Mouse (Mus musculus) limb, embryonic 13.5 days (tissue): Measurements from ENCODE around the gene Fabp6. TPM values are rescaled to one million over a fixed set of nuclear protein-coding genes. Genes with fewer than 3 reads are reported as not detected.

Experiments used
- ATAC-seq: fragments of 200-750 bp; cut with Nextera tagmentation; 2 replicates; pipeline ENCODE4 v1.8.0; 2017; ENCODE audit warnings: low read depth, moderate number of reproducible peaks, moderate TSS enrichment; ENCODE audit not compliant: low FRiP score
- H3K27ac ChIP-seq: fragments of 300-500 bp; sonication (generic); 2 replicates; pipeline ENCODE4 v1.5.1; 2015; ENCODE audit warnings: inconsistent platforms, mild to moderate bottlenecking, moderate library complexity
- H3K27me3 ChIP-seq: fragments of 300-500 bp; sonication (generic); 2 replicates; pipeline ENCODE4 v1.6.1; 2015; ENCODE audit warnings: mild to moderate bottlenecking, inconsistent platforms
- H3K36me3 ChIP-seq: fragments of 300-500 bp; sonication (generic); 2 replicates; pipeline ENCODE4 v1.6.1; 2015; ENCODE audit warnings: inconsistent platforms, mild to moderate bottlenecking, moderate library complexity
- H3K4me1 ChIP-seq: fragments of 300-500 bp; sonication (generic); 2 replicates; pipeline ENCODE4 v1.6.1; 2015; ENCODE audit warnings: inconsistent platforms
- H3K4me2 ChIP-seq: fragments of 300-500 bp; sonication (generic); replicated peaks from 2 replicates; pipeline ENCODE4 v1.6.1; 2015; ENCODE audit warnings: inconsistent platforms, mild to moderate bottlenecking, moderate library complexity
- H3K4me3 ChIP-seq: fragments of 300-500 bp; sonication (generic); 2 replicates; pipeline ENCODE4 v1.5.1; 2015; ENCODE audit warnings: moderate library complexity, mild to moderate bottlenecking, inconsistent platforms
- H3K9ac ChIP-seq: fragments of 300-500 bp; sonication (generic); 2 replicates; pipeline ENCODE4 v1.6.1; 2015; ENCODE audit warnings: mild to moderate bottlenecking, inconsistent platforms
- H3K9me3 ChIP-seq: fragments of 300-500 bp; sonication (generic); 2 replicates; pipeline ENCODE4 v1.6.1; 2016; ENCODE audit warnings: inconsistent platforms
- WGBS: fragments of 180-500 bp; shearing (Covaris S2); methylation state at CpG from one replicate; pipeline ENCODE4 v1.1.7; 2015; 5-methylcytosine and 5-hydroxymethylcytosine counted together
- polyA plus RNA-seq: library from polyadenylated mRNA; unstranded; fragments of >200 nt; fragmentation: Nextera tagmentation; extraction: Ambion mirVana; gene quantifications from 2 replicates; pipeline ENCODE4 v1.2.1, GENCODE M21; 2015

Gene Fabp6
- polyA plus RNA-seq, 1 experiment from 2014 or later = not detected

DNA sequence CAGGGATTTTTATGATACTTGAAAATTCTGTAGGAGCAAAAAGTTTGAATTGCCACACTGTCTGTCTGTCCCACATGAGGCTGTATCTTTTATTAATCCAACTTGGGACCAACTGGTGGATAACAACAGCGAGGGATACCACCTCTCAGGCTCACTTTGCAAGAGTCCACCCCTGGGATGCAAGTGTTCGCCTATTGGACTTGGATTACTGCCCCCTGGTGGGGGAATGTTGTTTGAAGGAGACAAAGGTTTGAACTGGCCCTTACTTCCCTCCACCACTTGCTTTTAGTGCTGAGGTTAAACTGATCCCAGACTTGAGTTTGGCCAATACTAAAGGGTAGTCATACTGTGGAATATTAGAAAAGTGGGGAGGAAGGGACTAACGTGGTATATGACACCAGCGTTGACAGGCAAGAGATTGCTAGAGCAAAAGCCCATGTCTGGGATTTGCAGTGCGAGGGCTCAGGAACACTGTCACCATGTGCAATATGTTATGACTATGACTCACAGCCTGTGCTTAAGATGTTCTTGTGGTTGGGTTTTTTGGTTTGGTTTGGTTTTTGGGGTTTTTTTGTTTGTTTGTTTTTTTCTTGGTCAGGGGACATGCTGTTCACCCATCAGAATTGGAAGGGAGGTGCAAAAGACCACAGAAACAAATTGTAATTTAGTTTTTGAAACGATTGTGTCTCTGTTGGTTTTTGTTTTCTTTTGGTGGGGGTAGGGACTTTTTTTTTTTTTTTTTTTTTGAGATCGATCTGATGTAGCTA lies 14.8 kb downstream of the Fabp6 start, which contains the start of gene 4933415A04Rik:
Gene 4933415A04Rik, plus strand, starts transcription at position 717 of the 767 bp plus-strand sequence.
- ATAC-seq = no peak
- Histone ChIP-seq H3K4me1 (no peaks in the 10 kb centered on the region), H3K36me3 (peaks cover 60% of the 10 kb centered on the region), H3K4me2 (no peak within 1 kb of the TSS), H3K27ac (no peak within 1 kb of the TSS), H3K4me3 (no peak within 1 kb of the TSS), H3K9me3 (no peaks in the 10 kb centered on the region), H3K9ac (no peak within 1 kb of the TSS), H3K27me3 (no peaks in the 10 kb centered on the region)
- WGBS = 79% methylated on average over 7 of the region's 7 CpGs

DNA sequence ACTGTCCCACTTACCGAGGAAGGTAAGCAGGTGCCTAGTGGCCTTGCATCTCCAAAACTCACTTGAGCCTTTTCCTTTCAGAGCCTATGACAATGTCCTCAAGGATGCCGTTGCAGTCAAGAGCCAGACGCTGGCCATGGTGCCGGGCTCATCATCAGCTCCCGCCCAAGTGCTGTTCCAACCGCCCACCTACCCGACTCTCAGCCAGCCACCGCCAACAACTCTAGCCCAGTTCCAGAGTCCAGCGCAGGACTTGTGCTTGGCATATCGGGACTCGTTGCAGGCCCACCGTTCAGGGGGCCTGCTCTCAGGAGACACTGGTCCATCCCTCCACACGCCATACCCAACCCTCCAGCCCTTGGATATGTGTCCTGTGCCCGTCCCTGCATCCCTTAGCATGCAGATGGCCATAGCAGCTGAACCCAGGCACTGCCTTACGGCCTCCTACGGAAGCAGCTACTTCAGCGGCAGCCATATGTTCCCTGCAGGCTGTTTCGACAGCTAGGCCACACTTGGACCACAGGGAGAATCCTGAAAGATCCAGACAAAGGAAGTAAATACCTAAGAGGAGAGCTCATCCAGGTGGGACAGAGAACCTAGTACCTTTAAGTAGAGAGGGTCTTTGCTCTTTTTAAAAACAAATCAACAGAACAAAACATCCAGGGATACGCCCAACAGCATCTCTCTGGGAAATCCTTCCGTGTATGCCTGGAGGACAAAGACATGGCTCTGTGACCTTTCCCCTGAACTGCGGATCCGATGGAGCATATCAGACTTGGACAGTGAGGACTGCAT lies 15.9 kb downstream of the Fabp6 start:
- ATAC-seq = no peak
- H3K9me3 ChIP-seq = no peaks in the 10 kb centered on the region
- no peak overlapping the region for H3K27ac ChIP-seq
- H3K36me3 ChIP-seq = peaks cover 69% of the 10 kb centered on the region
- no peaks in the 10 kb centered on the region for H3K4me1 ChIP-seq
- H3K4me2 ChIP-seq = no peak overlapping the region
- no peak overlapping the region for H3K4me3 ChIP-seq
- WGBS = 91% methylated on average over 22 of the region's 22 CpGs
- no peaks in the 10 kb centered on the region for H3K27me3 ChIP-seq
- H3K9ac ChIP-seq = no peak overlapping the region

DNA sequence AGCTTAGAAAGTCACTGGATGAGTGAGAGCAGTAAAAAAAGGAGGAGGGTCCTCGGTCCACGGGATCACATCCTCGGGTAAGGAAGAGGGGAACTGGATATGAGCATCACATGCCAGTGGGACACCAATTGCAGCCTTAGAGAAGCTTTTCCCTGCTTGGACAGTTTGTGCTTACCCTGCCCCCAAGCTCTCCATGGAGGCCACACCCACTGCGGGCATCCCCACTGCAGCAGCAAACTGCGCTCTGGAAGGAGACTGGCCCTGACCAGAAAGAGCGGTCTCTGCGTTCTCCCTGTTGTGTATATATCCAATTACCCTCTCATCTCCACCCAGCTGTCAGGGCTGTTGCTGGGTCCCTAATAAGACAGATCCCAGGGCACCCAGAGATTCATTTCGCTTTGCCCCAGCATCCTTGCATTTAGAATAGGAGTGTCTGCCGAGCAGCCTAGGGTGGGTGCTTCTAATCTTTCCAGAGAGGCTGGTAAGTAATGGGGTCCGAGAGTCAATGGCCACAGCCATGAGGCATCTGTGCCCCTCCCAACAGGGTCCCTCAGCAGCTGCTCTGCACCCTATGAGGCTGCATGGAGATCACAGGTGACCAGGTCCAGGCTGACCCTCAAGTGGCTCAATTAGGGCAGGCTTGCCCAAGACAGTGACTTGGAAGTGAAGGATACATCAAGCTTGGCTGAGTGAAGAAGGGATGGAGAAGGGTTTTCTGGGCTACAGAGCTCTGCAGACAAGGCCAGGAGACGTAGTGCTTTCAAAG lies 23.4 kb downstream of the Fabp6 start:
- Histone ChIP-seq H3K9me3 (no peaks in the 10 kb centered on the region), H3K4me1 (peaks cover 12% of the 10 kb centered on the region; the same call in 1 of the 2 replicates), H3K27me3 (no peaks in the 10 kb centered on the region), H3K4me2 (no peak overlapping the region), H3K4me3 (no peak overlapping the region), H3K9ac (no peak overlapping the region), H3K36me3 (peaks cover 36% of the 10 kb centered on the region), H3K27ac (no peak overlapping the region)
- WGBS = 60% methylated on average over 11 of the region's 11 CpGs
- ATAC-seq = no peak

DNA sequence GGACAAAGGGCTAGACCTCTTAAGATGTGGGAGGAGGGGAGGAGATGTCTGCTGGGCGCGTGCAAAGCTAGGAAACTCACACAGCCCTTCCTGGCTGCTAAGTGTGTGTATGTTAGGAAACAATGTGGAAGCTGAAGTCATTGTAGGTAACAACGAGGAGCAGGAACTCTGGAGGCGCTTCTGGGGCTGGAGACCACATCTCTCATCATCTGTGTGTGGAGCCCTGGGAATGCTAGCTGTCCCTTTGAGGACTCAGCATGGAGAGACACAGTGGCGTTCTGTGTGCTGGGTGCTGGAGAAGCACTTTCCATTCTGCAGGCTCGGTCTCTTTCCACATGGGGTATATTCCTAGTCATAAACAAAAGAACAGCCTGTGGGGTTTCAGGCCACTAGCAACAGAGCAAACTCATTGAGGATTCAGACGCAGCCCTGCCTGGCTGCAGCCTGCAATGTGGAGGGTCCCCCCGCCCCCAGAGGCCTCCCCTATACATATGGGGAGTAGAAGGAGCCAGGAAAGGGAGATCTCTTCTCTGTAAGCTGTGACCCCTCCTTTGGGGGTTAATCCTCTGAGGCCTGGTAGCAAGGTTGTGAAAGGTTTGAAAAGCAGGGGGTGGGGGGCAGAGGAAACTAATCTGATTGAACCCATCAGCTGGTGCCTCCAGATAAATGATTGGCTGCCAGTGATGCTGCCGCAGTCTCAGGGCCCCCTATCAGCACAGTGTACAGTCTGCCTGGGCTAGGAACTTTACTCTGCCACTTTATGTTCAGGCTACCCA lies 25.8 kb downstream of the Fabp6 start:
- ATAC-seq = 0 out of 2 replicates have a peak, but pooled peaks have one; percentile 48
- Histone ChIP-seq H3K27ac (peak overlapping the region; percentile 58; the same call in 1 of the 2 replicates), H3K9ac (peak overlapping the region; percentile 35; the same call in 1 of the 2 replicates), H3K4me3 (no peak overlapping the region), H3K36me3 (peaks cover 20% of the 10 kb centered on the region), H3K27me3 (no peaks in the 10 kb centered on the region), H3K9me3 (no peaks in the 10 kb centered on the region), H3K4me2 (0 out of 2 replicates have a peak overlapping the region, but pooled peaks have one; percentile 1), H3K4me1 (peaks cover 12% of the 10 kb centered on the region; the same call in 1 of the 2 replicates)
- 14% methylated on average over 9 of the region's 9 CpGs for WGBS

DNA sequence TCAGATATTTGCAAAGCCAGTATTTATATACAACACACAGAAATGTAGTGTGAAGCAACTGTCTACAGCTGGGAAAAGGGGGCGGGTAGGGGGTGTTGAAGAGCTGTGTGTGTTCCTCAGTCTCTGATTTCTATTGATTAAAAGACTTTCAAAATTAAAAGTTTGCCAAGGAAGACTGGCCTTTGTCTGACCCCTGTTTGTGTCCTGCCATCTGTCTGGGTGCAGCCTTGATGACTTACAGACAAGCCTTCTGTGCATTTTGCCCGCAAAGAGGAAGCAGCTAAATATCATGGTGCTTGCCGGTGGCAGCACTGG lies 26.3 kb downstream of the Fabp6 start:
- Histone ChIP-seq H3K4me2 (0 out of 2 replicates have a peak overlapping the region, but pooled peaks have one; percentile 1), H3K36me3 (peaks cover 16% of the 10 kb centered on the region), H3K4me1 (peaks cover 12% of the 10 kb centered on the region), H3K9me3 (no peaks in the 10 kb centered on the region), H3K9ac (no peak overlapping the region), H3K27me3 (no peaks in the 10 kb centered on the region), H3K4me3 (no peak overlapping the region), H3K27ac (0 out of 2 replicates have a peak overlapping the region, but pooled peaks have one; percentile 58)
- ATAC-seq = no peak
- 19% methylated on average over 3 of the region's 3 CpGs for WGBS

DNA sequence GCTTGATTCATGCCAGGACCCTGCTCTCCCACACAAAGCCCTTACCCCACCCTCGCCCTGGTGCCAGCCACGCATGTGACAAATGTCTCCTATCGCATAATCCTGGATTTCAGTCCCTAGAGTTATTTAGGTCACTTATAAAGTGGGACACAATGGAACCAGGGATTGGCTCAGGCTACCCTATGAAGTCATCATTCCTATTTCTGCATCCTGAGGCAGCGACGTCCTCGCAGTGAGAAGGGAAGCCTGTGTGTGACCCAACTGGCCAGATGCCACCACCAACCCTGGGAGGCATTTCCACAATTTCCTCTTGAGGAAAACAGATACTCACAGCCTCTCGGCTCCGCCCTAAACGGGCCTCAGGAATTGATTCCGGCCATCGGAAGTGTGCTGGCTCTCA lies 31.7 kb downstream of the Fabp6 start:
- no peaks in the 10 kb centered on the region for H3K27me3 ChIP-seq
- peaks cover 30% of the 10 kb centered on the region for H3K4me1 ChIP-seq
- ATAC-seq = no peak
- no peak overlapping the region for H3K4me2 ChIP-seq
- no peaks in the 10 kb centered on the region for H3K9me3 ChIP-seq
- WGBS = 75% methylated on average over 11 of the region's 11 CpGs
- H3K36me3 ChIP-seq = peaks cover 6% of the 10 kb centered on the region; the same call in 1 of the 2 replicates
- no peak overlapping the region for H3K4me3 ChIP-seq
- H3K27ac ChIP-seq = peak overlapping the region; percentile 52; the same call in 1 of the 2 replicates
- H3K9ac ChIP-seq = no peak overlapping the region

DNA sequence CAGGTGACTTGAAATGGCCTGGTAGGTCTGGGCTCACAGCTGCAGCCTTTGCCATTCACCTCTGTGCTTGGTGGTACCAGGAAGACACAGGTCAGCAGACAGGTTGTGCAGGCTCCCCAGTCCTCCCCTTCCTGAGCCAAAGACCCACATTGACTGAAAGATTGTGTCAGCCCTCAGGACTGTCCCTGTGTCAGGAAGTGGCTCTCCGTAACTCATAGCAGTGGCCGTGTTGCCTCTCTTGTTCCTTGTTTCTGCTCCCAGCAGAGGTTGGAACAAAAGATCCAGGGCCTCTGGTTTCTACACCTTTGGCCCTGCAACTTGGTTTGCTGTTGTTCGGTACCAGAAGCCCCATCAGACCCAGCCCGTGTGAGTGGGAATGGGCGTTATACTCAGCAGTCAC lies 32.2 kb downstream of the Fabp6 start:
- Histone ChIP-seq H3K4me2 (no peak overlapping the region), H3K9ac (no peak overlapping the region), H3K4me3 (no peak overlapping the region), H3K4me1 (peaks cover 30% of the 10 kb centered on the region), H3K9me3 (no peaks in the 10 kb centered on the region), H3K27ac (peak overlapping the region; percentile 52; the same call in 1 of the 2 replicates), H3K36me3 (peaks cover 6% of the 10 kb centered on the region; the same call in 1 of the 2 replicates), H3K27me3 (no peaks in the 10 kb centered on the region)
- ATAC-seq = no peak
- whole genome bisulfite sequencing = 78% methylated on average over 5 of the region's 5 CpGs

DNA sequence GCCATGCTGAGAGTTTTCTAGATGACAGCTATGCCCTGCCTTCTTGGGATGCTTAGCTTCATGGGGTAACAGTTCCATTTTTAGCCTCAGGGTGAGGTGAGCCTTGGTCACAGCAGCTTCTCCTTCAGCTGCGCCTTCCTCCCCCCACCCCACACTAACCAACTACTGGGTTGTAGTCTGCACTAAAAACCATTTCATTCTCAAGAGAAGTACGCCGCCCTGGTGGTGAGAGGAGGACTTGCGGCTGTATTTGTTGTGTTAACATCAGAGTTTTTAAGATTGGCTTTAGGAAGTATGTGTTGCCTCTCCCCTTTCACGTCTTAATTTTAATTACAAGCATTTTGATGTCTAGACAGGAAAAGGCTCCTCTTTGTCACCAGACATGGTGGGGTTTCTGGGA lies 33.1 kb downstream of the Fabp6 start:
- peaks cover 2% of the 10 kb centered on the region; the same call in 1 of the 2 replicates for H3K36me3 ChIP-seq
- no peak for ATAC-seq
- no peak overlapping the region for H3K9ac ChIP-seq
- no peak overlapping the region for H3K4me3 ChIP-seq
- 0 out of 2 replicates have a peak overlapping the region, but pooled peaks have one; percentile 10 for H3K27ac ChIP-seq
- H3K27me3 ChIP-seq = no peaks in the 10 kb centered on the region
- no peaks in the 10 kb centered on the region for H3K9me3 ChIP-seq
- H3K4me2 ChIP-seq = no peak overlapping the region
- H3K4me1 ChIP-seq = peaks cover 30% of the 10 kb centered on the region
- 66% methylated on average over 5 of the region's 5 CpGs for WGBS

DNA sequence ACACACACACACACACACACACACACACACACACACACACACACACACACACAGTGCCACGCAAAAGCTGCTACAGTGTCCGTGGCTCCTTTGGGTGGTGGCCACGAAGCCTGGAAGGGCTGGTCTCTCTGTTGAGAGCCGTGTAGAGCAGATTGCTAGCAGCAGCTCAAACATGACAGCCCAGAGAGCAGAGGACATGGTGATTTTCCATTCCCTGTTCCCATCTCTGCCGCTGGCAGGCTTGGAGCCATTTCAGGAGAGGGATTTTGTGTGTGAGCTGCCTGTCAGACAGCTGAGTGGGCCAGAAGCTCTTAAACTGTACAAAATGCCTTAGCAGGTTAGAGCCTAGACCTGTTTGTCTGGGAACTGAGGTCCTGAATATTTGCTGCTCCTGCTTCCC lies 34.6 kb downstream of the Fabp6 start:
- ATAC-seq = no peak; the same call in 1 of the 2 replicates
- no peak overlapping the region for H3K9ac ChIP-seq
- H3K27me3 ChIP-seq = no peaks in the 10 kb centered on the region
- peaks cover 6% of the 10 kb centered on the region; the same call in 1 of the 2 replicates for H3K36me3 ChIP-seq
- peak overlapping the region; percentile 39; the same call in 1 of the 2 replicates for H3K27ac ChIP-seq
- H3K4me1 ChIP-seq = peaks cover 30% of the 10 kb centered on the region
- H3K4me3 ChIP-seq = no peak overlapping the region
- 59% methylated on average over 5 of the region's 5 CpGs for WGBS
- no peaks in the 10 kb centered on the region for H3K9me3 ChIP-seq
- H3K4me2 ChIP-seq = no peak overlapping the region

DNA sequence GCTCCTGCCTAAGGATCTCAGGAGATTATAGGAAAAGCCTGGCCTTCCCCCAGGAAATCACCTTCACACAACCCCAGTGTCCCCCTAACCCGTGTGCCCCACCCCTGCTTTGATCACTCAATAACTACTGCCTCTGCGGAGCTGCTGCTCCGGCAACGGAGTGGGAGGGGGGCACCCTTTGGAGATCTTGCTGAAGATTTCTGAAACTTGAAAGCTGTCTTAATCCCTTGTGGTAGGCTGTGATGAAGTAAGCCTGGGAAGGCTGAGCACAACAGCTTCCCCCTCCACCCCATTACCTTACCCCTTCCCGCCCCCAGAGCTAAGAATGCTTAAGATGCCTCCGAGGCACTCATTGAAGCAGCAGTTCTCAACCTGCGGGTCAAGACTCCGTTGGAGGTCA lies 35.5 kb downstream of the Fabp6 start:
- no peak overlapping the region for H3K27ac ChIP-seq

DNA sequence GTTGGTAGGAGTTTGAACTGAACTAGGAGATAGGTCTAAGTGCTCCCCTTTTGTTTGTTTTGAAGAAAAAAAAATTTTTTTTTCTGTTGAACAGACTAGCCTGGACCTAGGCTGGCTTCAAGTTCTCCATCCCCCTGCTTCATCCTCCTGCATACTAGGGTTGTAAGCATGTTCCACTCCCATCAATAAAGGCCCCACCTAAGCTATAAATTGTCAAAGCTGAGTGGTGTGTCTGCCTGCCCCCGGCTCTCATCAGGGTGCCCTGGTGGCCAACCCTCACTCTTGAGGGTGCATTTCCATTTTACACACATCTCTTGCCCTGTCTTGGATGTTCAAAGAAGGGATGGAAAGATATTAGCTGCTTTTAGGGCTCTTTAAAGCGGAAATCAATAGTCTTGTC lies 35.9 kb downstream of the Fabp6 start:
- Histone ChIP-seq H3K9me3 (no peaks in the 10 kb centered on the region), H3K27me3 (no peaks in the 10 kb centered on the region), H3K4me2 (no peak overlapping the region), H3K27ac (no peak overlapping the region), H3K36me3 (peaks cover 12% of the 10 kb centered on the region), H3K4me1 (peaks cover 30% of the 10 kb centered on the region), H3K4me3 (no peak overlapping the region), H3K9ac (0 out of 2 replicates have a peak overlapping the region, but pooled peaks have one; percentile 0)
- WGBS = 20% methylated on average over 2 of the region's 2 CpGs
- no peak for ATAC-seq

More for the DNA sequence above, 35.5 kb downstream of the Fabp6 start:
- Histone ChIP-seq H3K9ac (0 out of 2 replicates have a peak overlapping the region, but pooled peaks have one; percentile 0), H3K27me3 (no peaks in the 10 kb centered on the region), H3K36me3 (peaks cover 8% of the 10 kb centered on the region), H3K4me3 (no peak overlapping the region), H3K4me2 (no peak overlapping the region), H3K4me1 (peaks cover 30% of the 10 kb centered on the region), H3K9me3 (no peaks in the 10 kb centered on the region)
- 9% methylated on average over 8 of the region's 8 CpGs for WGBS
- no peak for ATAC-seq
